Mouse (Mus musculus): ENCODE measurements around the gene Rcl1.

Rcl1 gene

DNA sequence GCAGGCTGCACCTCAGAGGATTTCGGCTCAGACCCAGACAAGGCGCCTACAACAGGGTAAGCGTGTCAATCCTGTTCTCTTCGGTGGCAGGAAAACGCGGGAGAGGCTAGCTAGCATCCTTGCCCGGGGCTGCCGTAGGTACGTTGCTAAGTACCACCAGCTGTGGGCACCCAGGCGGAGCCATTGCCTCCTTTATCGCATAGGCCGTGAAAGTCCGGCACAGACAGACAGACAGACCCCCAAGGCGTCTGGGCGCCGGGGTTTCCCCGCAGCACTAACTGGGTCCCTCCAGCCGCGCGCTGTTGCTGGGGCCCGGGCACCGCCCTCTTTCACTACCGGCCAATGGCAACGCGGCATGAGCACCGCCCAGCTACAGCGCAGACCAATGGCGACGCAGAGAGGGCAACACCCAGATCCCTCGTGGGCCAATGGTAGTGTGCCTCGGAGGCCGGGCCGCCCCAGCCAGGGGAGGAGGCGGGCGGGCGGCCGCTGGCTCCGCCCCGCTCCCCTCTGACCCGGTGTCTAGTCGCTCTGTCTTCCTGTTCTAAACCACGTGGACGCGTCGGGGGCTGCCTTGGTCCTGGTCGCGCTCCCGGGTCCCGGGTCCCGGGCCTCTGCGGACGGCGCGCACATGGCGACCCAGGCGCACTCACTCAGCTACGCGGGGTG is at the start of gene Rcl1:
Gene Rcl1 (plus strand): TSS at position 502 of the 669 bp plus-strand sequence.
- under 1% methylated on average over 57 of the region's 58 CpGs for WGBS

DNA sequence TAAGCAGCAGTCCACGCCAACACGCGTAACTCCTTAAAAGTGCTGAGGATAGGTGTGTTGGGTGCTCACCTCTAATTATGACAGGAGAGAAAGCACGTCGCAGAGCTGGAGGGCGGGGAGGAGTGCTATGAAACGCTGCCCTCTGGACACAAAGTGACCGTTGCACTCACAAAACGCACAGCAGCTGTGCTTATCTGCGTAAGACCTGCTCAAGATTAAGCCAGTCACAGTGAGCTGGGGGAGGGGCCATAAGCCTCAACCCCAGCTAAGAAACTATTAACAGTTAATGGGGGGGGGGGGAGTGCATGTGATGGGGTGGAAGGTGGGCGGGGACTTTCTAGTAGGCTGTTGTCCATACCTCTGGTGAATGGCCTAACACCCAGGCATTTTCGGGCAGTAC is 48.4 kb upstream of the Rcl1 start:
- WGBS = 96% methylated on average over 12 of the region's 12 CpGs

DNA sequence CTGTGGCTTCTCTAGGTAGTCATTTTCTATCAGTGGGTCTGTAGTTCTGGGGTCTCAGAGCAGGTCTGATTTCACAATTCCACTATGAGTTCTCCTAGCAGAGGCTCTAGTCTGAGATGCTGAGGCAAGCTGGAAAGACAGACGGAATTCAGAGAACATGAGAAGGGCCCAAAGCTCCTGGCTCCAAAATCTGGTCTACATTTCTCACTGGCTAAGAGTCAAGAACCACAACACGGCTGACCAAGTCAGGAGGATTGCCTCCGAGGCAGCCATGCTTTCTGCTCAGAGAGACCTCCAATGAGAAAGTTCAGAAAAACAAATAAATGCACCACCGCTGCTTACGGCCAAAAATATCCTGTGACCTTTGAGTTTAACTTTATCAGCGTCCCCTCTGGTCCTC is 46.6 kb upstream of the Rcl1 start:
- WGBS = 86% methylated on average over 6 of the region's 6 CpGs

DNA sequence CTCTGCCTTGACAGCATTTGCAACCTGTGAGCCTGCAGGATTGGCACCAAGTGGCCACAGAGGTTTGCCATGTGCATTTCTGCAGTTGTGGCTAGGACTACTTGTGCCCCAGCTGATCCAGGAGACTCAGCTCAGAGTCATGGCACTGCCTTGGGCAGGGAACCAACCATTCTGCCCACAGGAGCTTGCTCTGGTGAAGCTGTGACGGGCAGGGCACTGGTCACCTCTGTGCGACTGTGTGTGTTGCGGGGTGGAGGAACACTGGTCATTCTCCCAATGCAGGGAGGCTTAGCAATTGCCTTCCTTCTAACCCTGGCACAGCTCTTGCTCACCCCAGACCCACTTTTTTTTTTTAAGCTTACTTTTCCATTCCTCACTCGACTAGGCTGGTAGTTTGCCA is 45.7 kb upstream of the Rcl1 start:
- WGBS = 87% methylated on average over 4 of the region's 4 CpGs

DNA sequence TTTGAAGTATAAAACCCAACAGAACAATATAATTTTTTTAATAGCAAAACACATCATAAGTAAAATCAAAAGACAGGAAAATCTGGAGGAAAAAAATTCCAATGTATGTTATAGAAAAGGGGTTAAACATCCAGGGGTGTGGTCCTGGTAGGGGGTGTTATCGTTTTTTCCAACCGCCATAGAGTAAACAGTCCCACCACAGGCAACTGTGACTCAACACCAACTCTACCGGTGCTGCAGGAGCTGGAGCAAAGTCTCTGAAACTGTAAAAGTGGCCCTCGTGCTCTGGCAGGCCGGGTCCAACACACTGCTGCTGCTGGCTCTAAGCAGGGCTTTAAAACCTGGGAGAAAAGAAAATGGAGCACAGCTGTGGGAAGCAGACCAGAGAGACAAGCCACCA is 42.4 kb upstream of the Rcl1 start:
- 88% methylated on average over 5 of the region's 5 CpGs for WGBS

DNA sequence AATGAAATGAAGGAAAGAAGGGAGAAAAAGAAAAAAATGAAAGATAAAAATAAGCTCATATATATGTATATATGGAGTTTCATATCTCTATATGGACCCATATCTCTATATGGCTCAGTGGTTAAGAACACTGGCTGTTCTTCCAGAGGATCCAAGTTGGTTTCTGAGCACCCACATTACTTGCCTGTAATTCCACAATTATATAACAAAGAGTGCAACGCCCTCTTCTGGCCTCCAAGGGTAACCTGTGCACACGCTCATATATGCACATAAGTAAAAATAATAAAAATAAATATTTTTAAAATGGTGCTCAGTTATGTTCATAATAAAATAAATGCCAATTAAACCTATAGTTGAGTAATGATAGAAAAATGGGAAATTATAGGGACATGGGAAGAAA is 41.5 kb upstream of the Rcl1 start:
- WGBS = 81% methylated on average over 2 of the region's 2 CpGs

- 42% methylated on average over 6 of the region's 6 CpGs for WGBS
These were observed 40.9 kb upstream of the Rcl1 start for GRCm38 (mm10) chr19:29060299-29060698.

GRCm38 (mm10) chr19:29063009-29063408 is 38.2 kb upstream of the Rcl1 start:
- WGBS = 85% methylated on average over 5 of the region's 5 CpGs

DNA sequence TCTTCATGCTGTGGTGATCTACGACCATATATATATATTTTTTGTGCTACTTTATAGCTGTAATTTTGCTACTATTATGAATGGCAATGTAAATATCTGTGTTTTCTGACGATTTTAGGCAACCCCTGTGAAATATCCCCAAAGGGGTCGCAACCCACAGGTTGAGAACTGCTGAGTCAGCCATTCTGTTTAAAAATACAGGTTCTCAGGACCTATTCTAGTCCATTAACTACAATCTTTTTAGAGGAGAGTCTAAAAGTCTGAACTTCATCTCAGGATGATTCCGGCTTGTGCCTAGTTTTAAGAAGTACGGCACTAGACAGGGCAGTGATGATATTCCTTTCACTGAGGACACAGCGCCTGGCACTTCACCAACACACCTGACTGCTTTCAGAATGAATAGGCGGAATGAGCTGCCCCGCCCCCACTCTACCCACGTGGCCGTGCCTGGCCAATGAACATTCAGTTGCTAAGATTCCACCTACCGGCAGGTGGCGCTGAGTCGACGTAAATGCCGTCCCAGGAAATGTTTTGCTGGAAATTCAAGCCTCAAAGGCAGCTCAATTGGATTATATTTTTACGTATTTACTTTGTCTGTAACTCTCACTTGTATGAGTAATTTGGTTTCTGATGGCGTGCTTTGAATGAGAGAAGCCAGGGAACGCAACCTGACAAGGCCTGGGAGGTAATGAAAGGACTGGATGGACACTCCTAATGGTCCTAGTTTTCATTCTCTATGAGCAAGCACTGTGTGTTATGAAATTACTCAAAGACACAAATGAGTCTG is 37.4 kb upstream of the Rcl1 start:
- 14% methylated on average over 18 of the region's 18 CpGs for WGBS

DNA sequence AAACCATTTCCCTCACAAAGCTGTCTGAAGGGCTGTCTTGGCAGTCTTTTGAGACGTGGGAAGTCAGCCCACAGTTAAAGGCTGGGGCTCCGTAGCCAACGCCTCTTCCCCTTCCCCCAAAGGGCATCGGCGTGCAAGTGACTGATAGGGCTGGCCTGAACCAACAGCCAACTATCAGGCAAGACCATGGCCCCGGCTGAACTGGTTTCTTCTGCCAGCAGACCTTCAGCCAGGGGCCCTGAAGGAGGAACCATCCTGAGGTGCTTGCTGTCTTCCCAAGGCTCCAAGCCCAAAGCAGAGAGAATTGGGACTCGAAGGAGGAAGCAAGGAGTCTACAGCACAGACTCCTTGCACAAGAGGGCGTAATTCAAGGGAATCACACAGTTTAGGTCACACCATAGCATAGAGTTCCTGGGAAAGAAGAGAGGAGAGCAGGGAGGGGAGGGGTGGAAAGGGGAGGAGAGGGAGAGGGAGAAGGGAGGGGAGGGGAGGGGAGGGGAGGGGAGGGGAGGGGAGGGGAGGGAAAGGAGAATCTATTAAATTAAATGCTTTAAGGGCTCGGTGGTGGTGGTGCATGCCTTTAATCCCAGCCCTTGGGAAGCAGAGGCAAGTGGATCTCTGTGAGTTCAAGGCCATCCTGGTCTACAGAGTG is 36.6 kb upstream of the Rcl1 start:
- WGBS = 43% methylated on average over 9 of the region's 9 CpGs

DNA sequence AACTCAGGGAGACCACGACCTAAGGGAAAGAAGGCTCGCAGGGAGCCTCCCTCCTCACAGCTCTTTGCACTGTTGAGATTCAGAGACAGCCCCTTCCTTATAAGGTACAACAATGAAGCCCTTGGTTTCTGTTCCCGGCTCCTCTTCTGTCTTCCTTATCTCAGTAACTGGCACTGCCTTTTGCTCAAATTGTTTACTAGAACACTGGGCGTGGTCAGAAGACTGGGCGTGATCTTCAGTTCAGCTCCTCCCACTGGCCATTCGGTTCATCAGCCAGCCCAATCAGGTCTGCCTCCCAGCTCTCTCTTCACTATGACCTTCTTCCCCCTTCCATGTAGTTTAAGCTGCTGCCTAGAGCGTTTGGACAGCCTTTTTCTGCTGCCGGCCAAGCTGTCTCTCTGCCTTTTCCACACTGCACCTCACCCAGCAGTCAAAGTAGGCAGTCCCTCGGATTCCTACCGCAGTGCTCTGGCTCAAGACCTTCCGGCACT is 34.1 kb upstream of the Rcl1 start:
- WGBS = 33% methylated on average over 11 of the region's 11 CpGs

DNA sequence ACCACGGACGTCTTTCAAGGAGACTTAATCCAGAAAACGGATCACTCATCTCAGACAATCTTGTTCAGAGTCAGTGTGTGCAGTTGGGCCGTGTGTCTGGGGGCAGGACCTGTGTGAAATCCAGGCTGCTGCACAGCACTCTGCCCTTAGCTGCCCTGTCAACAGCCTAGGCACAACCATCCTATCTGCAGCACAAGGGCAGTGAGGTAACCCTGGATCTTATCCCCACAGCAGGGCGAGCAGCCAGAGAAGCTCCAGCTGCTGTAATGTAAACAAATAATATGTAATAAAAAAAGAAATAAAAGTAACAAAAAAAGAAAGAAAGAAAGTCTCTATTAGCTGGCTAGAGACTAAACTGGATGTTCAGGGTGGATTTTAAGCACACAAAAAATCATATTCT is 32.0 kb upstream of the Rcl1 start:
- WGBS = 80% methylated on average over 5 of the region's 5 CpGs

- WGBS = 67% methylated on average over 6 of the region's 6 CpGs
These were observed 26.4 kb upstream of the Rcl1 start for GRCm38 (mm10) chr19:29074802-29075201.

GRCm38 (mm10) chr19:29088628-29089027 is 12.5 kb upstream of the Rcl1 start:
- 88% methylated on average over 6 of the region's 6 CpGs for whole genome bisulfite sequencing

- WGBS = 76% methylated on average over 5 of the region's 5 CpGs
These were observed 2.1 kb upstream of the Rcl1 start for GRCm38 (mm10) chr19:29099106-29099505.

- WGBS = 57% methylated on average over 4 of the region's 4 CpGs
These were observed 1.6 kb upstream of the Rcl1 start for GRCm38 (mm10) chr19:29099596-29099995.

DNA sequence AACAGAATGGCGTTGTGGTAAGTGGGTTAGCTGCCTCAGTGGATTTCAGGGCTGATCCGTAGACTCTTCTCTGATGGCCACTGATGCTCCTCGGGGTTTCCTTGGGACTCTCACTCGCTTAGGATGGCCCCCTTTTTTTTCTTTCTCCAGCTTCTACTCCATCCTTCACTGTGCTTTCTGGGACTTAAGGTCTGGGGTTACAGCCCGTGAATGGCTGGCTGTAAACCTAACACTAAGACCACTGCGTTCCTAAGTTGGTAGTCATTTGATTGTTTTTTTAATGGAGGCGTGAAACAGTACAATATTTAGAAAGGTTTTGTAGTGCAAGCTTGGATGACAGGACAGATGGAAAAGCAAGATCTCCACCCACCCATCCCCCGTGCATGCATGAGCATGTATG is 914 bp upstream of the Rcl1 start:
- 15% methylated on average over 8 of the region's 8 CpGs for WGBS

DNA sequence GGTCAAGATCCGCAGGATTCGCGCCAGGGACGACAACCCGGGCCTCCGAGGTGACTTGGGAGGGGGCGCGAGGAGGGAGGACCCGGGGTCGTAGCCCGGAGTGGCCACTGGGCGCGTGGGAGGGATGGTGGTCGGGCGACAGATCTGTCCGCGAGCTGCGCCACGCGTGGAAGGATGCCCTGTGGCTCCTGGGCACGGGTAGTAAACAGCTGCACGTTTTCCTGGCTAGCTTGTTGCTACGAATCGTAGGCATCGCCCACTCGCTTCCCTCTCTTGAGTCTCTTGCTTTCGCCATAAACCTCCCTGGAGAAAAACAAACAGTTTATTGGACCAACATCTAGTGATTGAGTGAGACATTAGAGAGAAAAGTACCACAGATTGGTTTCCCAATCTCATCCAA is 416 bp downstream of the Rcl1 start:
- under 1% methylated on average over 27 of the region's 27 CpGs for whole genome bisulfite sequencing

DNA sequence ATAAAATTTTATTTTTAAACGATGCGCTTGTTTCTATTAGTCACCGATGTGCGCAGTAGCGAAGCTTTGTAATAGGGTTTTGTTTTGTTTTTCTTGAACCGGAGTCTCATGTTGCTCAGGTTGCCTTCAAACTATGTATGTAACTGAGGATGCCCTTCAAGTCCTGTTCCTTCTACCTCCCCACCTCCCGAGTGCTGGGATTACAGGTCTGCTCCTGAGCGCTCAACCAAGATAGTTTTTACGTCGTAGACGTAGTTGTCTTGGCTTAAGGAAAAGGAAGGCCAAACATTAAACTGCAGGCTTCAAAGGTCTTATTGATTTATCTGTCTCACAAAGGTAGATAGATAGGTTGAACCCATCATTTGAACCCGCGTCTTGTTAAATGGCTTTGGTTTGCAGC is 923 bp downstream of the Rcl1 start:
- WGBS = 15% methylated on average over 13 of the region's 13 CpGs

- 98% methylated on average over 4 of the region's 4 CpGs for WGBS
These were observed 4.6 kb downstream of the Rcl1 start for GRCm38 (mm10) chr19:29105816-29106215.

- WGBS = 89% methylated on average over 5 of the region's 5 CpGs
These were observed 5.1 kb downstream of the Rcl1 start for GRCm38 (mm10) chr19:29106261-29106660.

DNA sequence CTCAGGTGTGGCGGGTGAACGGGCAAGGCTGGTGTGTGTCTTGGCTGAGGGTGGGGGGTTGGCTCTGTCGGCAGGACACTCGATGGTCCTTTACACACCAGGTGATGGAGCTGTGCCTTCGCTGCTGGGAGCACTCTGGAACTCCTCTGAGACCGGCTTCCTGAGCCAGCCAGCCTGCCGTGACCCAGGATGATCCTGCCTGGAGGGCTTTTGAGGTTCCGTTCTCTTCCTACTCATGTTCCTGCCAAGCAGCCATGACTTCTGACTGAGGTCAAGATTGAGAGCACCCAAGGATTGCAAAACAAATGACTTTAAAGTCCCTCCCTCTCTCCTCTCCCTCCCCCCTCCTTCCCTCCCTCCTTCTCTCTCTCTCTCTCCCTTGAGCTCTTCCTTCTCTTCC is 11.5 kb downstream of the Rcl1 start:
- 74% methylated on average over 8 of the region's 8 CpGs for WGBS
